Mouse (Mus musculus) frontal cortex, postnatal 36 days (tissue): ENCODE measurements around the gene Olfr323.

Experiments used
- DNase-seq, 2 experiments: peaks; one replicate each; pipeline ENCODE4 v3.0.0; 2022; ENCODE audit warnings: low spot score in 2 of 2

Olfr323 gene

GRCm38 (mm10) chr11:58602800-58603560 lies 27.3 kb downstream of the Olfr323 start:
- DNase-seq, result no peak

DNA sequence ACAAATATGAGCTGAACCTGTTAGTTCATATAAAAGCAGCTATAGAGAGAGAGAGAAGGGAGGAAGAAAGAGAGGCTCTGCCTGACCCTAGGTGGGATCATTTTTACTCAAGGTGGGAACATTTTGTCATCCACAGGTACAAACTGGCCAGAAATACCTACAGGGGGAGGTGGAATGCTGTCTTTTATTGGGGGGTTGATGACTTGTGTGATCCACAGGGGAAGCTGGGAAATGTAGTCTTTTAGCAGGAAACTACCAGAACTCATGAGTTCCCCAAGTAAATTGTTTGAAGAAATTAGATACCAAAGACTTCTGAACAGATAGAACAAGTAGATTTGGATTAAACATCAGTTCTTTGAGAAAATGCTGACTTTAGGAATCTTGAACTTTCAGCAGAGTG lies 28.2 kb downstream of the Olfr323 start:
- DNase-seq, result no peak

- DNase-seq, result no peak
These were observed 32.5 kb downstream of the Olfr323 start for GRCm38 (mm10) chr11:58597837-58598236.

DNA sequence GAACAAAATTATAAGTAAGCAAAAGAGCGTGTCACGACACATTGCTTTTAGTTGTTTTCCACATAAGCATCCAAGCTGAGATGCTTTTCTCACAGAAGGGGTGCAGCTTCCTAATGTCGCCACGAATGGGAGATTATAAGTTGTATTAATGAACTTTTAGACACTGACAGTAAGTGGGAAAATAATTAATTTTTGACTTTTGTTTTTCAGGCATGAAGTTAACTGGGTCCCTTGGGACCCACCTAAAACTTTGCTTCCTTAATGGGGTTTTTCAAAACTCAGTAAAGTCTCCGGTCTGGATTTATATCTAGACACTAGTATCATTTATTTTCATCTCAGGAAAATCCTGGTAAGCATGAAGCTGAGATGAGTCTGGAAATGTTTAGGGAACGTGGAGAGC lies 35.5 kb downstream of the Olfr323 start, which contains the start of gene Olfr324:
Gene Olfr324, plus strand, starts transcription at position 301 of the 400 bp plus-strand sequence.
- no peak for DNase-seq

- DNase-seq, result no peak
These were observed 41.6 kb downstream of the Olfr323 start for GRCm38 (mm10) chr11:58588620-58589250.

GRCm38 (mm10) chr11:58587898-58588348 lies 42.4 kb downstream of the Olfr323 start:
- DNase-seq, result peak; percentile 12 to 13

DNA sequence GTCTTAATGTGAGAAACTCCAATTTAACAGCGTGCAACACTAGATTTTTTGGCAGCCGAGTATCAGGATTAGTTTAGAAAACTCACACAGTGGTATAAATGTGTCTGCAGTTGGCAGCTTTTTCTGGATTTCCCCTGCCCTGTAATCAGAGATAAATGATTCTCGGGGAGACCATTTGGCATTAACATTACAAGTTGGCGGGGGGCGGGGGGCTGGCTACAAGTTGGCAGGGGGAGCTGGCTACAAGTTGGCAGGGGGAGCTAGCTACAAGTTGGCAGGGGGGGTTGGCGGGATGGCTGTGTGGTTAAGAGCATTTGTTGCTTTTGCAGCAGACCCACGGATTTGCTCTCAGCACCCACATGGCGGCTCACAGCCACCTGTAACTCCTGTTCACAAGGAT lies 51.7 kb downstream of the Olfr323 start:
- DNase-seq, result peak; percentile 3 to 25

DNA sequence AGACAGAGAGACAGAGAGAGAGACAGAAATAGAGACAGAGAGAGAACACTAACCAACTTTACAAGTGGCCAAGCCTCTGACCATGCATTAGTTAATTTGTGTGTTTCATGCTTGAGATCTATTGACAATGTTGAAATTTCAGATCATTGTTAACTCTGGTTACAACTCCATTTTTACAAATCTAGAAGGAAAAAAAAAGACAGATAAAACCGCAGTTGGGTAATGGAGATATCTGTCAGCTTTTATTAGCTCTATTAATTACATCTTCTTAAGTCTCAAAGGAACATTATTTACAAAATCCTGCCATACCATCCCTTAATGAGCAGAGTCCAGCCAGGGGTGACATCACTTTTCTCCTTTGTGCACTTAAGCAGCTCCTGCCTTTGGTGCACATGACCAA lies 52.9 kb downstream of the Olfr323 start, which contains the start of gene Olfr325:
Gene Olfr325, plus strand, starts transcription at position 301 of the 400 bp plus-strand sequence.
- DNase-seq, result no peak
